Mouse (Mus musculus) heart, postnatal 0 days (tissue): ENCODE results near the gene Ush2a.

Experiments used
- CTCF ChIP-seq: IDR thresholded peaks from 2 replicates; pipeline ENCODE4 v1.5.1; 2016; ENCODE audit warnings: antibody characterized with exemption, control low read depth, low read depth
- EP300 ChIP-seq: IDR thresholded peaks from 2 replicates; pipeline ENCODE4 v1.6.1; 2016; ENCODE audit warnings: antibody characterized with exemption, low read depth

DNA sequence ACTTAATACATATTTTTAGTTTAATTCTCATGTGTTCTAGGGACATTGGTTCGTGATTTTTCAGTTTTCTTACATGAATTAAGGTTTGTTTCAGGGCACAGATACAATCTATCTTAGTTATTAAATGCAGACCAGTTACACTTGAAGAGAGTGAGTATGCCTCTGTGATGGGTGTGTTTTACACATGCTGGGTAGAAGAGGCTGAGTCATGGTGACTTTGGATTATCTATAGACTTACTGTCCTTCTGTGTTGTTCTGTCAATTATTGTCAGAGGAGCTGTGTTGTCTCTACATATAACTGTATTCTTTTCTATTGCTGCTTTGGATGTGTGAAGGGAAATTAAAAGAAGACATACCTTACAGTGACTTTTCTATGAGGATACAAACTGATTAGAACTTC, 509.0 kb downstream of the Ush2a start:
- no peak for TF ChIP-seq CTCF
- no peak for TF ChIP-seq EP300
